Mouse (Mus musculus) MN1 (cell line): ENCODE results near the gene Ppp1r37.
A peak's percentile ranks its signal among the peaks of the same experiment; 100 is the strongest.

Source experiments
- DNase-seq: peaks from one replicate; pipeline ENCODE4 v3.0.0-alpha.2; 2016; ENCODE audit warnings: low spot score

Ppp1r37 gene

GRCm38 (mm10) chr7:19500420-19501363 lies 62.2 kb downstream of the Ppp1r37 start:
- DNase-seq: no peak

- DNase-seq: no peak
These were observed 64.5 kb downstream of the Ppp1r37 start for GRCm38 (mm10) chr7:19498326-19498725.

- DNase-seq: no peak
These were observed 66.7 kb downstream of the Ppp1r37 start for GRCm38 (mm10) chr7:19496214-19496555.

- DNase-seq: no peak
These were observed 67.2 kb downstream of the Ppp1r37 start for GRCm38 (mm10) chr7:19495521-19496213.

GRCm38 (mm10) chr7:19494751-19495474 lies 68.0 kb downstream of the Ppp1r37 start:
- no peak for DNase-seq

- DNase-seq: peak; percentile 40
These were observed 71.1 kb downstream of the Ppp1r37 start for GRCm38 (mm10) chr7:19491731-19492130.

- DNase-seq: no peak
These were observed 73.4 kb downstream of the Ppp1r37 start for GRCm38 (mm10) chr7:19489525-19489924.

GRCm38 (mm10) chr7:19486549-19486948 lies 76.3 kb downstream of the Ppp1r37 start:
- DNase-seq: no peak

GRCm38 (mm10) chr7:19485488-19485887 lies 77.4 kb downstream of the Ppp1r37 start:
- no peak for DNase-seq

- no peak for DNase-seq
These were observed 79.6 kb downstream of the Ppp1r37 start for GRCm38 (mm10) chr7:19483281-19483680.
